Mouse (Mus musculus): Measurements from ENCODE around the gene Ppp3cb.

The Ppp3cb gene

GRCm38 (mm10) chr14:20480195-20480579 lies 66.2 kb downstream of the Ppp3cb start:
- DNase-seq (ENCODE audit: low read depth) = no peak

GRCm38 (mm10) chr14:20479291-20480194 lies 66.8 kb downstream of the Ppp3cb start, which contains the start of gene Anxa7:
Anxa7 (minus strand) TSS chr14:20480133.
- DNase-seq (ENCODE audit: low read depth) = peak; percentile 40

- peak; percentile 63 for DNase-seq (ENCODE audit: low read depth)
These were observed 67.6 kb downstream of the Ppp3cb start for GRCm38 (mm10) chr14:20478801-20479200.

DNA sequence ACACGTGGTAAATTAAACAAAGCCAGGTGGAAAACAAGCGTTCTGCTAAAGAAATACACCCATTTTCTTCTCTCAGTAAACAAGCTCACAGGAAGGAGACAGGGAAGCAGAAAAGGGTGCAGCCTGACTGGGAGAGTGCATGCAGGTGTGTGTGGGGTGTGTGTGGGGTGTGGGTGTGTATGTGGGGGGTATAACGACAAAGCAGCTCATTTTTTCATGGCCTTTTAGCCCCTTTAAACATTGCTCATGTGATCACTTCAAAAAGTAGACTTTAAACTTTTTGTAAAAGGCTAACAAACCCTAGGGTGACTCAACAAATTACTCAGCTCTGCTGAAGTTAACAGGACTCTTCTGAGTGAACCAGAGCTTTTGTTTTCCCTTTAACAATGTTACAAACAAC lies 68.0 kb downstream of the Ppp3cb start:
- DNase-seq (ENCODE audit: low read depth) = no peak

- DNase-seq (ENCODE audit: low read depth) = no peak
These were observed 68.9 kb downstream of the Ppp3cb start for GRCm38 (mm10) chr14:20477261-20478025.

GRCm38 (mm10) chr14:20460216-20460615 lies 86.2 kb downstream of the Ppp3cb start:
- no peak for DNase-seq (ENCODE audit: low read depth)

GRCm38 (mm10) chr14:20458378-20458777 lies 88.0 kb downstream of the Ppp3cb start:
- no peak for DNase-seq (ENCODE audit: low read depth)

GRCm38 (mm10) chr14:20452929-20453328 lies 93.4 kb downstream of the Ppp3cb start:
- no peak for DNase-seq (ENCODE audit: low read depth)

- DNase-seq (ENCODE audit: low read depth) = no peak
These were observed 94.5 kb downstream of the Ppp3cb start, which contains the start of gene Cfap70 for GRCm38 (mm10) chr14:20451765-20452331. Cfap70 (minus strand) TSS chr14:20452226.

DNA sequence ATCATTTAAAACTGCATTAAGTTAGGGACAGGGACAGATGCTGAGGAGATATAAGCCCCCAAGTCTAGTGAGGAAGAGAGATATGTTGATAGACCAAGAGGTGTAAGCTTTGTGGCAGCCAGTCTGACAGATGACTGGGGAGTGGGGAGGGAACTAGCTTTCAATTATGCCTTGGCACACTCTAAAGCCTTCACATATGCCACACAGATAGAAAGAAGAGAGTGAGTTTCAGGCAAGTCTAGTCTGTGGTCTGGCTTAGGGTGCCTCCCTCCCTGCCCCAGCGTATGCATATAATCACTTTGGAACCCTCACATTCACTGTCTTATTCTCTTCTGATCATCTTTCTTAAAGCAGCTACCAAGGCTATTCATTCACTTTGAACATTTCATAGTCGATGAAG lies 95.1 kb downstream of the Ppp3cb start:
- no peak for DNase-seq (ENCODE audit: low read depth)
